Mouse (Mus musculus): ENCODE results near the gene Tbkbp1. TPM values are rescaled to one million over a fixed set of nuclear protein-coding genes. Genes with fewer than 3 reads are reported as not detected.

Tbkbp1 gene
- polyA plus RNA-seq, 1 experiment from 2014 or later = 8.9 TPM

- no peak for ATAC-seq (ENCODE audit: insufficient number of reproducible peaks, low FRiP score, low TSS enrichment, low read depth)
- 77% methylated on average over 7 of the region's 7 CpGs for WGBS
- Histone ChIP-seq H3K36me3 (peaks cover 57% of the 10 kb centered on the region), H3K4me3 (replicated peaks) (no peak overlapping the region), H3K4me2 (replicated peaks) (no peak overlapping the region), H3K27me3 (no peaks in the 10 kb centered on the region), H3K9me3 (replicated peaks) (no peaks in the 10 kb centered on the region), H3K9ac (no peak overlapping the region), H3K27ac (replicated peaks) (no peak overlapping the region; the same call in 1 of the 2 replicates), H3K4me1 (peaks cover 16% of the 10 kb centered on the region)
These were observed 5.7 kb upstream of the Tbkbp1 start for GRCm38 (mm10) chr11:97156999-97157398.

- Histone ChIP-seq H3K27ac (replicated peaks) (no peak overlapping the region), H3K4me3 (replicated peaks) (no peak overlapping the region), H3K36me3 (peaks cover 30% of the 10 kb centered on the region), H3K9me3 (replicated peaks) (no peaks in the 10 kb centered on the region), H3K9ac (no peak overlapping the region), H3K27me3 (no peaks in the 10 kb centered on the region), H3K4me2 (replicated peaks) (no peak overlapping the region), H3K4me1 (peaks cover 45% of the 10 kb centered on the region)
- ATAC-seq (ENCODE audit: insufficient number of reproducible peaks, low FRiP score, low TSS enrichment, low read depth) = no peak
- WGBS = 33% methylated on average over 10 of the region's 10 CpGs
These were observed 1.5 kb upstream of the Tbkbp1 start for GRCm38 (mm10) chr11:97152662-97153287.

GRCm38 (mm10) chr11:97152023-97152426, 730 bp upstream of the Tbkbp1 start:
- no peak for ATAC-seq (ENCODE audit: insufficient number of reproducible peaks, low FRiP score, low TSS enrichment, low read depth)
- no peak overlapping the region for H3K9ac ChIP-seq
- H3K9me3 ChIP-seq (replicated peaks) = no peaks in the 10 kb centered on the region
- WGBS = 2% methylated on average over 11 of the region's 11 CpGs
- peak overlapping the region; percentile 93 for H3K27ac ChIP-seq (replicated peaks)
- peak overlapping the region; percentile 77 for H3K4me3 ChIP-seq (replicated peaks)
- H3K27me3 ChIP-seq = no peaks in the 10 kb centered on the region
- H3K4me2 ChIP-seq (replicated peaks) = peak overlapping the region; percentile 87
- peaks cover 23% of the 10 kb centered on the region for H3K36me3 ChIP-seq
- H3K4me1 ChIP-seq = peaks cover 49% of the 10 kb centered on the region

GRCm38 (mm10) chr11:97150411-97151330, 624 bp downstream of the Tbkbp1 start:
- 1% methylated on average over 83 of the region's 102 CpGs for WGBS
- Histone ChIP-seq H3K4me2 (replicated peaks) (peak overlapping the region; percentile 87), H3K4me1 (peaks cover 54% of the 10 kb centered on the region), H3K4me3 (replicated peaks) (peak overlapping the region; percentile 77), H3K36me3 (peaks cover 21% of the 10 kb centered on the region), H3K27me3 (no peaks in the 10 kb centered on the region), H3K27ac (replicated peaks) (peak overlapping the region; percentile 93), H3K9ac (peak overlapping the region; percentile 64), H3K9me3 (replicated peaks) (no peaks in the 10 kb centered on the region)
- peak; percentile 65 for ATAC-seq (ENCODE audit: insufficient number of reproducible peaks, low FRiP score, low TSS enrichment, low read depth)

- ATAC-seq (ENCODE audit: insufficient number of reproducible peaks, low FRiP score, low TSS enrichment, low read depth) = peak; percentile 17; the same call in 1 of the 2 replicates
- H3K4me2 ChIP-seq (replicated peaks) = peak overlapping the region; percentile 87
- WGBS = 2% methylated on average over 14 of the region's 14 CpGs
- peaks cover 54% of the 10 kb centered on the region for H3K4me1 ChIP-seq
- H3K9ac ChIP-seq = peak overlapping the region; percentile 64
- H3K9me3 ChIP-seq (replicated peaks) = no peaks in the 10 kb centered on the region
- H3K4me3 ChIP-seq (replicated peaks) = peak overlapping the region; percentile 77
- peak overlapping the region; percentile 93 for H3K27ac ChIP-seq (replicated peaks)
- peaks cover 25% of the 10 kb centered on the region for H3K36me3 ChIP-seq
- H3K27me3 ChIP-seq = no peaks in the 10 kb centered on the region
These were observed 1.3 kb downstream of the Tbkbp1 start for GRCm38 (mm10) chr11:97149995-97150410.

- 34% methylated on average over 9 of the region's 9 CpGs for WGBS
- Histone ChIP-seq H3K4me2 (replicated peaks) (peak overlapping the region; percentile 87), H3K27ac (replicated peaks) (no peak overlapping the region), H3K4me3 (replicated peaks) (peak overlapping the region; percentile 77; the same call in 1 of the 2 replicates), H3K9ac (no peak overlapping the region), H3K27me3 (no peaks in the 10 kb centered on the region), H3K36me3 (peaks cover 34% of the 10 kb centered on the region), H3K4me1 (peaks cover 50% of the 10 kb centered on the region), H3K9me3 (replicated peaks) (no peaks in the 10 kb centered on the region)
- ATAC-seq (ENCODE audit: insufficient number of reproducible peaks, low FRiP score, low TSS enrichment, low read depth) = no peak
These were observed 2.3 kb downstream of the Tbkbp1 start for GRCm38 (mm10) chr11:97149026-97149425.

GRCm38 (mm10) chr11:97148591-97148990, 2.7 kb downstream of the Tbkbp1 start:
- Histone ChIP-seq H3K27ac (replicated peaks) (no peak overlapping the region), H3K4me3 (replicated peaks) (no peak overlapping the region), H3K4me1 (peaks cover 49% of the 10 kb centered on the region), H3K9ac (no peak overlapping the region), H3K27me3 (no peaks in the 10 kb centered on the region), H3K36me3 (peaks cover 35% of the 10 kb centered on the region), H3K4me2 (replicated peaks) (peak overlapping the region; percentile 87; the same call in 1 of the 2 replicates), H3K9me3 (replicated peaks) (no peaks in the 10 kb centered on the region)
- ATAC-seq (ENCODE audit: insufficient number of reproducible peaks, low FRiP score, low TSS enrichment, low read depth) = no peak
- 32% methylated on average over 12 of the region's 12 CpGs for WGBS

GRCm38 (mm10) chr11:97147333-97147732, 4.0 kb downstream of the Tbkbp1 start:
- Histone ChIP-seq H3K27ac (replicated peaks) (no peak overlapping the region), H3K9ac (no peak overlapping the region), H3K4me3 (replicated peaks) (no peak overlapping the region), H3K4me2 (replicated peaks) (no peak overlapping the region), H3K36me3 (peaks cover 39% of the 10 kb centered on the region), H3K4me1 (peaks cover 43% of the 10 kb centered on the region), H3K9me3 (replicated peaks) (no peaks in the 10 kb centered on the region), H3K27me3 (no peaks in the 10 kb centered on the region)
- 78% methylated on average over 8 of the region's 8 CpGs for WGBS
- no peak for ATAC-seq (ENCODE audit: insufficient number of reproducible peaks, low FRiP score, low TSS enrichment, low read depth)

- peaks cover 39% of the 10 kb centered on the region for H3K36me3 ChIP-seq
- no peak overlapping the region for H3K4me2 ChIP-seq (replicated peaks)
- H3K9me3 ChIP-seq (replicated peaks) = no peaks in the 10 kb centered on the region
- WGBS = 6% methylated on average over 8 of the region's 8 CpGs
- peaks cover 41% of the 10 kb centered on the region for H3K4me1 ChIP-seq
- H3K9ac ChIP-seq = no peak overlapping the region
- no peak for ATAC-seq (ENCODE audit: insufficient number of reproducible peaks, low FRiP score, low TSS enrichment, low read depth)
- 0 out of 2 replicates have a peak, but pooled peaks cover under 1% of the 10 kb centered on the region for H3K27me3 ChIP-seq
- no peak overlapping the region for H3K4me3 ChIP-seq (replicated peaks)
- H3K27ac ChIP-seq (replicated peaks) = no peak overlapping the region
These were observed 4.6 kb downstream of the Tbkbp1 start for GRCm38 (mm10) chr11:97146724-97147123.

- WGBS = 75% methylated on average over 9 of the region's 9 CpGs
- H3K9ac ChIP-seq = no peak overlapping the region
- peaks cover 6% of the 10 kb centered on the region; the same call in 1 of the 2 replicates for H3K27me3 ChIP-seq
- no peak overlapping the region for H3K4me3 ChIP-seq (replicated peaks)
- no peak overlapping the region for H3K27ac ChIP-seq (replicated peaks)
- peaks cover 47% of the 10 kb centered on the region for H3K36me3 ChIP-seq
- ATAC-seq (ENCODE audit: insufficient number of reproducible peaks, low FRiP score, low TSS enrichment, low read depth) = no peak
- no peaks in the 10 kb centered on the region for H3K9me3 ChIP-seq (replicated peaks)
- H3K4me1 ChIP-seq = peaks cover 39% of the 10 kb centered on the region
- H3K4me2 ChIP-seq (replicated peaks) = no peak overlapping the region
These were observed 5.3 kb downstream of the Tbkbp1 start for GRCm38 (mm10) chr11:97145951-97146350.

- H3K27me3 ChIP-seq = peaks cover 12% of the 10 kb centered on the region
- no peak overlapping the region for H3K4me3 ChIP-seq (replicated peaks)
- H3K36me3 ChIP-seq = peaks cover 48% of the 10 kb centered on the region
- no peak for ATAC-seq (ENCODE audit: insufficient number of reproducible peaks, low FRiP score, low TSS enrichment, low read depth)
- no peaks in the 10 kb centered on the region for H3K9me3 ChIP-seq (replicated peaks)
- no peak overlapping the region for H3K27ac ChIP-seq (replicated peaks)
- WGBS = 65% methylated on average over 2 of the region's 2 CpGs
- H3K4me1 ChIP-seq = peaks cover 36% of the 10 kb centered on the region
- H3K9ac ChIP-seq = no peak overlapping the region
- H3K4me2 ChIP-seq (replicated peaks) = no peak overlapping the region
These were observed 6.0 kb downstream of the Tbkbp1 start for GRCm38 (mm10) chr11:97145320-97145719.
